Mouse (Mus musculus): Measurements from ENCODE around the gene Mdfi.

Mdfi gene

GRCm38 (mm10) chr17:47767456-47768141 is 66.9 kb downstream of the Mdfi start:
- DNase-seq (ENCODE audit: extremely low spot score, low read depth, low spot score): no peak

GRCm38 (mm10) chr17:47767081-47767455 is 67.4 kb downstream of the Mdfi start:
- DNase-seq (ENCODE audit: extremely low spot score, low read depth, low spot score): no peak

- DNase-seq (ENCODE audit: extremely low spot score, low read depth, low spot score): no peak
Observed at GRCm38 (mm10) chr17:47766407-47767043, 68.0 kb downstream of the Mdfi start.

DNA sequence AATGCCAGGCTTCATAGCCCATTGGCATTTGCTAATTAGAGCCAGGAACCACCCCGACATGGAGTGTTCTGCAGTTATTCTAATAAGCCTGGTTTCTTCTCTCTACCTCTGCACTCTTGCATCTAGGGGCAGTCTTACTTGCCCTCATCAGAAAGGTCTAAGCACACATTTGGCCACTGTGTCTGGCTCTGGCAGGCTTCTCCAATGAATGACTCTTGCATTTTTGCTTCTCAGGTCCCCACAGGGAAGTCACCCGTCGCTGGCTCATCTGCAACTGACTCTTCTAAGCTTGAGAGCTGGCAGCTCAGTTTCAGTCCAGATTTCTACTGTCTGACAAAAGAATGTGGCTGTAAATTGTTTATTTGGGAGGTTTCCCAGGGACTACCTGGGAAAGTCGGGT is 68.5 kb downstream of the Mdfi start:
- no peak for DNase-seq (ENCODE audit: extremely low spot score, low read depth, low spot score)
